Mouse (Mus musculus) kidney, adult 9 months (tissue): ENCODE data around the gene Rbx1.
"Not testable (repeated sequence)": the region's sequence is repeated elsewhere in the genome, so short reads cannot be mapped to it uniquely, and the experiment has no call there.

Experiments used
- DNase-seq: peaks from one replicate; pipeline ENCODE4 v3.0.0; 2022

Rbx1 gene

DNA sequence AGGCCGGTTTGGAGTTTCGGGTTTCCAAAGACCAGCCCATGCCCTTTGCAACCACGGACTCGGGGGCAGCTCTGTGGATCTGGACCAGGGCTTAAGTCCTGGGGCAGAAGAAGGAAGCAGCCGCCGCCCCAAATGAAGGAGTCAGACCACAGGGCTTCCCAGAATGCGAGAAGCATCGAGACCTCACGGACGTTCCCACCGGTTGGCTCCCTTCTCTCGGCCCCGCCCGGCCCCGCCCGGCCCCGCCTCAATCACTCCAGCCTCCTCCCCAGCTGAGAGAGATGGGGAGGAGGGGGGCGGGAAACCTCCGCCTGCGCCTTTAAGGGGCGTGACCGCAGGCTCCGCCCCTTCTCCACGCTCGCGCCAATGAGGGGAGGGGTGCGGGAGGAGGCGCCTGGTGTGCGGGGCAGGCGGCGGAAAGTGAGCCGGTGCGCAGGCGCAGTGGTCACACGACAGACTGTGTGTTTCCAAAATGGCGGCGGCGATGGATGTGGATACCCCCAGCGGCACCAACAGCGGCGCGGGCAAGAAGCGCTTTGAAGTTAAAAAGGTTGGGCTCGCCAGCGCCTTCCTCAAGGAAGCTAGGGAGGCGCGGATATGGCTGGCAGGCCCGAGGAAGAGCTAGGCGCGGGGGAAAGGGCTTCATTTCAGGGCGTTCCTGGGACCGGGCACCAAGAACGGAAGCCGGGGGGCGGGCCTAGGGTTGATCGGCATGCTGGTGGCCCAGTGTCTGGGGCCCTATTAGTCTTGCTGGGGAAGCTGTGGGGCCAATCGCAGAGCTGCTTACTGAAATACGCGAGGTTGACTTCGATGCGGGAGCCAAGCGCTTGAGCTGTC is at the start of gene Rbx1:
Gene Rbx1, plus strand, starts transcription at position 396 of the 837 bp plus-strand sequence.
- peak; percentile 99 for DNase-seq

DNA sequence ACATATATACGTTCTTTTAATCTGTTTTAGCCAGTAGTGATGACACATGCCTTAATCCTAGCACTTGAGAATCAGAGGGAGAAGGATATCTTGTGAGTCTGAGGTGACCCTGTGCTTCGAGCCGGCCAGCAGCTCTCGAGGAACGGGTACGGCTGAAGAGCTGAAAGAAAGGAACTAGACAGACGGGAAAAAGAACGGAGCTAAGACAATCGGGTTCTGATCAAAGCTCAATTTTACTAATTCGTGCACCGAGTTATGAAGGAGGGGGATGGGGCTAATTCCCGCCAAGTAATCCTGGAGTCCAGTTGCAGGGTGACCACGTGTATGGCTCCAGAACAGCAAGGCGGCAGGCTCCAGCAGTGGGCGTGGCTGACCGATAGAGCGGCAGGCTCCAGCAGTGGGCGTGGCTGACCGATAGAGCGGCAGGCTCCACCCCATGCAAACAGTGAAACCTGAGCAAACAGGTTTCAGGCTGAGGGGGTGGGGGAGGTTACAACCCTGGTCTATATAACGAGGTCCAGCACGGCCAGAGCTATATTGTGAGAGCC is 49.3 kb upstream of the Rbx1 start:
- peak; percentile 83 for DNase-seq

DNA sequence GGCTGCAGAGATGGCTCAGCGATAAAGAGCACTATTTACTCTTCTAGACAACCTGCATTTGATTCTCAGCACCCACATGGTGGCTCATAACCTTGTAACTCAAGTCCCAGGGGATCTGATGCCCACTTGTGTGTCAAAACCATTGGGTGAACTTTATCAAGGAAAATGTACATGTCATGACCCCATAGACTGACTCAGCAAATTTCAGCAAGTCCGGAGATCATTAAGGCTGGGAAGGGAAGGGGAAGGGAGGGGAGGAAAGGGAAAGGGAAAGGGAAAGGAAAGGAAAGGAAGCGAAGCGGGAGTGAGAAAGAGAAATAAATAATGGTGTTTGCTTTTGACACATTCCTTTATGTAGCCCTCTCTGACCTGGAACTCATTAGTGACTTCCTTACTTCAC is 48.0 kb upstream of the Rbx1 start:
- DNase-seq: no peak

DNA sequence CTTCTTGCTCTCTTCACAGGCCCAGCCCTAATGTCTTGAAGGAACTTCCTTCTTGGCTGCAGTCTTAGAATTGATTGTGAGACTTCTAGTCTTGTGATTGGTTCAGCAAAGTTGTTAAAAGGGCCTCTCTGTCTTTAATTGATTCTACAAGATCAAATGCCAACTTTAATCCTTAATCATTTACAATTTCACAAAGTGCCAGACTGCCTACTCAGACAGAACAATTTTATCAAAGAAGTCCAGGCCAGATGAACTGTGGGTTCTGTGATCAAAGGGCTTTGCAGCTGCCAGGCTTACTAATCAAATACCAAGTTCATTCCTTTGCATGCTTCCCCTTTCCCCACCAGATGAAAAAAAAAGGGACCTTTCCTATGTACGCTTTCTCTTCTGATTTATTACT is 44.6 kb upstream of the Rbx1 start:
- DNase-seq: peak; percentile 85

DNA sequence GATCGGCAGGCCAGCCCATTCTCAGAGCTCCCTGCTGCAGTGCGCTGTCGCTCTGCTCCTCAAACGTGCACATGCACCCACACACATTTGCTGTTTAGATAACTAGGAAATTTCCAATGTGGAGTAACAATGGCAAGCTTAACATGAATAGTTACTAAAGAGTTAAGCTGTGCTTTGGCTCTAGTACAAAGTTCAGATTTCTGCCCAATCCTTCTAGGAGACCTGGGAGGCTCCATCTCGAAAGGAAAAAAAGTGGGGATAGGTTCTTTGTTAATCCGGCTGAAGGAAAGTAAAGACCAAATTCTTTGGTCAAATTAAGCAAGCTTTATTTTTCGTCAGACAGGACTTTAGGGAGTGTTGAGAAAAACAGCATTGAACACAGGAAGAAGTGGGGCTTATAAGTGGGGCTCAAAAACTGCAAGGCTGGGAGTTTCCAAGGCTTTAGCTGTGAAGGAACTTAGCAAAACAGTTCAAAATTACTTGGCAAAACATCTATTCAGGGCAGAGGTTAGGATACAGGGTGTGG is 43.9 kb upstream of the Rbx1 start:
- DNase-seq: peak; percentile 75

DNA sequence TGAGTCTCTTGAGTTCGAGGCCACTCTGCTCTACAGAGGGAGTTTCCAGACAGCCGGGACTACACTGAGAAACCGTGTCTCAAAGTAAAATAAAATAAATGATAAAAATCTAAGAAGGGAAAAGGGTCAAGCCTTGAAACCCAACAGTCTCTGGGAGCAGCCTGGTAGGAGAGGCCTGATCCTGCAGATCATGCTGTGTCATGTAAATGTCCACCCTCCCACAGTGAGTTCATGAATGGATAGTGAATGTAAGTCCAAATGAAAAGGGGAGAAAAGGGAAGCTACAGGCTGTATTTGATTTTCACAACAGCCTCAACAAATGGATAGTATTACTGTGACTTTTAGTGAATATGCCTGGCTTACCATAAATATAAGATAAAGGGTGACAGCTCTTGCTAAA is 40.8 kb upstream of the Rbx1 start:
- no peak for DNase-seq

DNA sequence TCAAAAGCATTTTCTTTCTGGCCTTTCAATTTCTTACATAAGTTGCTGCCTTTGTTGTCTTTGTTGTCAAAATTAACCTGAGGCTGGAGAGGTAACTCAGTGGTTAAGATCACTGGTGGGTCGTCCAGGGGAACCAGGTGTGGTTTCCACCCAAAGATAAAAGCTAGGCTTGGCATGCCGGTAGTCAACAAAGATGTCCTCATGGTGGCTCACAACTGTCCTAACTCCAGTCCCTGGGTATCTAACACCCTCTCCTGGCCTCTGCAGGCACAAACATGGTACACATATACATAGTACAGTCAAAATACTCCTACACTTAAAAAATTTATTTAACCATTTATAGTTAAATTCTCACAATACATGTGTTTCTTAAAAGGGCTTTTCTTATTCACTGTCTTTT is 38.1 kb upstream of the Rbx1 start:
- DNase-seq: no peak

DNA sequence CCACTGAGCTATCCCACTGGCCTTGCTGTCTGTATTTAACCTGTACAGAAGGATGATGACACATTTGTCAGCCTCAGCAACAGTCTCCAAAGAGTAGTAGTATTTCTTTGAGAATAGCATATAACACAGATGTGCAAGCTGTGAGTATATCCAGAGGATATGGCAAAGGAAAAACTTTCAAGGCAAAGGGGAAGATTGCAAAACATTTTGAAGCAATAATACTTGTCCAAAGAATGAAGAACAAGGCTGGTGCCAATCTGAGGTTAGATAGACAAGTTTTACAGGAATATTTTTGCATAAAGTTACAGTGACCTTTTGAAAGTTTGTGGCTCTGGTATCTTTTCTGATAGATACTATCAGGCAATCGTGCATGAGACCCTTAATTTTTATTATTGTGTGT is 34.9 kb upstream of the Rbx1 start:
- no peak for DNase-seq

DNA sequence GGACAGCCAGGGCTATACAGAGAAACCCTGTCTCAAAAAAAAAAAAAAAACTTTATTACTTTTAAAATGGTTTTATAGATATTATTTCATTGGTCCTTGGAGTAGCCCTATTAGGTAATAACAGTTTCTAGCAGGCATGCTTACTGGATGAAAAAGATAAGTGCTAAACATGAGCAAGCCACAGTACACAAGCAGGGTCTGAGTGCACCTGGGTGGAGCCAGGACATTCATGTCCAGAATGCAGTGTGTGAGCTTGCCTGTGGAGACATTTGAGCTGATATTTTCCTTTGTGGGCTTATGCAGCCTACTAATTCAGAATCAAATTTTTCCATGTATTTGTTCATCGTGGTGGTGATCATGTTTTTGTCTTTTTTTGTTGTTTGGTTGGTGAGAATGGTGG is 27.8 kb upstream of the Rbx1 start:
- DNase-seq: no peak

DNA sequence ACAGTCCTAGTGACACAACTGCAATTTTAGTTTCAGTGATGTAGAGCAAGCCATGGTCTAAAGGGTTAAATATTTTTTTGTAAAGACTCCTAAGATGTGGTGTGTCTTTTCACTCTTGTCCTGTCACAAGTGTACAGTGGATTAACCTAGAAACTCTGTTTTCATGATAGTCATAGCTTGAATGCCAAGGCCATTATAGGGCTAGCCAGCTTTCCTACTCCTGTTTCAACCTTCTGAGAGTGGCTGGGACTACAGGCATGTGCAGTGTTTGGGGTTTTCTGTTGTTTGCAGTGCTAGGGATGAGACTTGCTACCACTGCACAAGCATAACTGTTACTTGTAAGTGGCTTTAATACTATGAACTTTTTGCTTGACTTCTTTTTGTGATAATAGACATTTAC is 26.9 kb upstream of the Rbx1 start:
- DNase-seq: no peak

DNA sequence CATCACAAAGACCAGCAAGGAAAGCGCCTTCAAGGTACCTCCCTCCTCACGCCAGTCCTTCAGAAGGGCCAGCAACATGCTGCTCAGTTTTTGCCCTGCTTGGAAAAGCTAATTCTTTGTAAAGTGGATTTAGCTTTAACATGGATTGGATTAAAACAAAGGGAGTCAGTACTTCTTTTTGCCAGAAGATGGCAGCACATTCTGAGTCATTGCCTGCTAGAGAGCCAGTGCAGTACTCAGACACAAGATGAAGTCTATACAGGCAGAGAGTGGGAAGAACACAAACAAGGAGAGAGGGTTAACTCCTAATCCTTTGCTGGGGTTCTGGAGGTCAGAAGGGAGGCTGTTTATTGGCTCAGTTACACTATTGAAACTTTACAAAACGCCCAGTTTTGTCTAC is 17.6 kb upstream of the Rbx1 start:
- DNase-seq: peak; percentile 84

DNA sequence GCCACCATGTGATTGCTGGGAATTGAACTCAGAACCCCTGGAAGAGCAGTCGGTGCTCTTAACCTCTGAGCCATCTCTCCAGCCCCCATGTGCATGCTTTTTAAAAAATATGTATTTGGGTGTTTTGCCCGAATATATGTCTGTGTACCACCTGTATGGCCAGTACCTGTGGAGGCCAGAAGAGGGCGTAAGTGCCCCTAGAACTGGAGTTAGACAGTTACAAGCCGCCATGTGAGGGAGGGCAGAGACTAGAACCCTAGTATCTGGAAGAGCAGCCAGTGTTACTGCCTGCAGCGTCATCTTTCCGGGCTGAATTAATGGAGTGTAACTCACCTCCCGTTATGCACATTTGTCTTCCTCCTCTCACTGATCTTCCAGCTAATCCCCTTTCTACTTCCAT is 4.6 kb upstream of the Rbx1 start:
- no peak for DNase-seq

DNA sequence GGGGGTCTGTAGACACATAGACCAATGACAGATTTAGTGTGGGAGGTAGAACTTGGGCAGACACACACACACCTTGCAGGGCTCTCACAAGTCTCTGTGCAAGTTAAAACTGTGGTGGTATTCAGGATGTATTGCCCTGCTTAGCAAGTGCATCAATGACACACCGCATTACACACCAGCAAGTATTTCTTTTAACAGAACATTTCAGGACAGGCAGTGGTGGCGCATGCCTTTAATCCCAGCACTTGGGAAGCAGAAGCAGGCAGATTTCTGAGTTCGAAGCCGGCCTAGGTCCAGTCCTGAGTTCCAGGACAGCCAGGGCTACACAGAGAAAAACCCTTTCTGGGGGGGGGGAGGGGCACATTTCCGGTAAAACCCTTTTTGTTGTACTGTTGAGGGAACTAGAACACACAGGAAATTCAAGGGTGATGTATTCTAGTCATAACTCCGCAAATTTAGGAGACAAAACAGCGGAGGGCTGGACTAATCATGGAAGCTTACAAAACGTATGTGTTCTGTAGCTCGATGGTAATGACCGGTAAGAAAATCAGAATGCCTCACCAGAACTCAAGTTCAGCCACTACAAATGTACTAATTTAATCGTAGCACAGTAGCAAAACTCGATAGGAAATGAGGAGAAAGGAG is 958 bp upstream of the Rbx1 start:
- DNase-seq: no peak

DNA sequence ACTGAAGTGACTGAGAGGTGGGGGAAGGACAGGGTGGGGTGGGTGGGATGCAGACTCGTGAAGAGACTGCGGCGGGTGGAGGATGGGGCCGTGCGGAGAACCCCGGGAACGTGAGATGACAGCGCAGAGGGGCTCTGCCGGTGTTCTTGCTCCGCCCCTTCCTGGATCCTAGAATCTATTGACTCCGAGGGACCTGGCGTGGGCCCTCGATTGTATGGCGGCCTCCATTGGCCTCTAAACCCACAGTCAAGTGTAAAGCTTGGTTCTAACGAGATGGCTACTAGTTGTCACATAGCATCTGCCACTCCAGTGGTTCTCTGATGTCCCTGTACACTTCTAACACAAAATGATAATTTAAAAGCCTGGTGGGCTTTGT is 630 bp downstream of the Rbx1 start:
- DNase-seq: no peak

DNA sequence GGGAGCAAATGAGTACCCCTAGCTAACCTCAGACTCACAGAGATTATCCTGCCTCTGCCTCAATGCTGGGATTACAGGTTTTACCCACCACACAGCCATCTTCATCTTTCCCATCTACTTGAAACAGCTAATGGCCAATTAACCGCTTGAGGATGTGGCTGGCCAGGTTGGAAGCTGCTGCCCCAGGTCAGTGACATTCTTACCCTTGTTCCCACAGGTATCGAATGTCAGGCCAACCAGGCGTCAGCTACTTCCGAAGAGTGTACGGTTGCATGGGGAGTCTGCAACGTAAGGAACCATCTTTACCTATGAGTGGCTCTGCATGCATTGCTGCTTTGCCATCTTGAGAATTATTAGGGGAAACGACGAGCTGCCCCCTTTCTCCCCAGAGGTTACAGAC is 4.6 kb downstream of the Rbx1 start:
- no peak for DNase-seq

DNA sequence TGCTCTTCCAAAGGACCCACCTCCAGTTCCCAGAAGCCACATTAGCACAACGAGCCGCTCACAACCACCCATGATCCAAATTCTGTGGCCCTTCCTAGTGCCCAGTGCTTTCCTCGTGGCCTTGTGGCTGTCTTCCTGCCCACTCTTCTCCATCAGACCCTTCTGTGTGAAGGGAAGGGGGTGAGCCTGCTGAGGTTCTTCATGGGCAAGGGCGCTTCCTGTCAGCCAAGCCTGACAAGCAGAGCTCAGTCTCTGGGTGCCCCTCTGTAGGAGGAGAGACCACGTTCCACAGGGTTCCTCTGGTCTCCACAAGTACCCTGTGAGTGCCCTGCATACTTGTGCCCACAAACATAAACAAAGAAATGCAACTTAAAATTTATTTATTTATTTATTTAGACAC is 6.2 kb downstream of the Rbx1 start:
- no peak for DNase-seq

DNA sequence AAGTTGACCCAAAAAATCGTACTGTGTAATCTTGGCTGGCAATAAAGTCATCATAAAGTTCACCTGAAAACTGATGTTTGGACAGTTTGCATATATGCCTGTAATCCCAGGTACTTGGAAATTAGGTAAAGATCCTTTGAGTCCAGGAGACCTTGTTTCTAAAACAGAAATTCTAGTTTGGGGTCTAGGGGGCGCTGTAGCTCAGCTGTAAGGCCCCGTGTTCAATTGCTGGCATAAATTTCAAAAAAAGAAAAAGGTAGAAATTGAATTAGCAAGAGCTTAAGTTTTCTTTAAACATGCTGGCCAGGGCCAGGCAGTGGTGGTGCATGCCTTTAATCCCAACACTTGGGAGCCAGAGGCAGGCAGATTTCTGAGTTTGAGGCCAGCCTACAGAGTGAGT is 9.6 kb downstream of the Rbx1 start:
- peak; percentile 45 for DNase-seq

DNA sequence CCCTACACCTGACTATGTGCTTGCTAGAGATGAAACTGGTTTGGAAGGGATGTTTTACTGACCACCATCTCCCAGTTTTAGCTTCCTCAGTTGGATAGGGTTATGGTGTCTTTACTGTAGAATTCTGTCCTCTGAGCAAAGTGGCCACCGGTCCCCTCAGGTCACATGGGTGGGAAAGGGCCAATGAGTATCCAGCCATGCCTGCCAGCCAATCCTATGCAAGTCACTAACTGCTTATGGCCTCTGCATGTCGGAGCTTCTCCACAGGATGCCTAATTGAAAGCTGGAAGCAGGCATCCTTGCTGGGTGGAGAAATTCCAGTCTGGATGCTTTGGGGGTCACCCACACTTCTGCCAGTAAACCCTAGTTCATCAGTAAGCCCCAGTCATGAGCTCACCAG is 10.5 kb downstream of the Rbx1 start:
- DNase-seq: no peak

DNA sequence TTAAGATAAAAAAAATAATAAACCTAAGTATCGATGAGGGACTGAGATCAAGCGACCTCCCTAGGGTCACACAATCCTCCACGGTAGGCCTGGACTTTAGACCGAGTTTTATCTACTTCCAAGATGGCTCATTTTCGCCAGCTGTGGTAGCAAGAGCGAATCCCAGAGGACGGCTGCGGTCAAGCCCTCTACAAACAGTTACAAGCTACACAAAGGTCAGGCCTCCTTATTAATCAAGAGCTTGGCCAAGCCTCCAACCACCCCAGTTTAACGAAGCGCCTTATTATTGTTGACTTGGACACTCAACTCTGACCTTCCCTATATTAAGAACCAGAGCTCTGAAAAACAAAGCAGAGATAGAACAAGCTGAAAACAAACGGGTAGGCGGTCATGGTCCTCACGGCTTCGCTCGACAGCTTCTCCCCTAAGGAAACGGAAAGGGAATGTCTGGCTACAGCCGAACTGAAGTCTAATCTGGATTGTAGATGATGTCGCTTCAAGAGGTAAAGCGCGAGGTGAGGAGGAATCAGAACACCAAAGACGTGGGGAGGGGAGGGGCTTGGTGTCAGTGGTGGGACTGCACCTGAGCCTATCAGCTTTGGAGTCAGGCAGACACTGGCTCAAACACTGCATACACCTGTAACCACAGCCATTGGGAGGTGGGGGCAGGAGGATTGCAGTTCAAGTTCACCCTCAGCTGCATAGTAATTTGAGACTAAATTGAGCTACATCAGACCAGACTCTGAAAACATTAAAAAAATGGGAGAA is 13.5 kb downstream of the Rbx1 start:
- peak; percentile 54 for DNase-seq

DNA sequence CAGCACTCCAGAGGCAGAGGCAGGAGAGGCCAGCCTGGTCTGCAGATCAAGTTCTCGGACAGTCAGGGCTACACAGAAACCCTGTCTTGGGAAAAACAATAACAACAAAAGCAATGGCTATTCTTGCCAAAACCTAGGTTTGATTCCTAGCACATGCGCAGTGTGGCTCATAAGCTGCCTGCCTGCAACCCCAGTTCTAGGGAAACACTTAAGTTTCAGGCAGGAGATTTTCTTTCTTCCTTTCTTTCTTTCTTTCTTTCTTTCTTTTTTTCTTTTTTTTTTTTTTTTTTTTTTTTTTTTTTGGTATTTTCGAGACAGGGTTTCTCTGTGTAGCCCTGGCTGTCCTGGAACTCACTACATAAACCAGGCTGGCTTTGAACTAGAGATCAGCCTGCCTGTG is 14.2 kb downstream of the Rbx1 start:
- not testable (repeated sequence) for DNase-seq

DNA sequence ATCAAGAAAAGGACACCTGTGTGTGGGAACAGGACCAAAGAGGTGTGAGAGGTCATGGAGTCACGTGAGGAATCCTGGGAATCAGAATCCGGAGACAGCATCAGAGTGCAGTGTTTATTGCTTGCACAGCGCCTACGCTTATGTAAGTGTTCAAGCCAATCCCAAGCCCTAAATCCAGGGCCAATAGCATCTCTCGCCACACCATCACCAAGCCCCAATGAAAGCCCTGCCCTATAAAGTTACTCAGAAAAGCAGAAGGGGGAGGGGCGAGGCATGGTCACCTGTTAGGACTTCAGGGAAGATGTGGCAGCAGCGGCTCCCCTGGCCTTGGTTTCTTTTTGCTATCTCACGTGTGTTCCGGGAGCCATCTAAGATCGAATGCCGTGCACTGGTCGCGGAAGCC is 14.9 kb downstream of the Rbx1 start:
- peak; percentile 79 for DNase-seq

DNA sequence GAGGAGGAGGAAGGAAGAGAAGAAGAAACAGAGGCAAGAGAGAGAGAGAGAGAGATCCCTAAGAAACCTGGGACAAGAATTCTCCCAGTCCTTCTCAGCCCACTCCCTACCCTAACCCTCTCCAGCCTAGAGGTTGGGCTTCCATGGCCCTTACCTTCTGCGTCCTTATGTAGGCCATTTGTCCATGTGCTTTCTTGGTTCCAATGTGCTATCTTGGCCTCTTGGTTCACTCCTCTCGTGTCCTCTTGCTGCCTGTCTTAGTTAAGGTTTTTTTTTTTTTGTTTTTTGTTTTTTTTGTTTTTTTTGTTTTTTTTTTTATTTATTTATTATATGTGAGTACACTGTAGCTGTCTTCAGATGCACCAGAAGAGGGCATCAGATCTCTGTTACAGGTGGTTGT is 16.9 kb downstream of the Rbx1 start:
- DNase-seq: no peak

DNA sequence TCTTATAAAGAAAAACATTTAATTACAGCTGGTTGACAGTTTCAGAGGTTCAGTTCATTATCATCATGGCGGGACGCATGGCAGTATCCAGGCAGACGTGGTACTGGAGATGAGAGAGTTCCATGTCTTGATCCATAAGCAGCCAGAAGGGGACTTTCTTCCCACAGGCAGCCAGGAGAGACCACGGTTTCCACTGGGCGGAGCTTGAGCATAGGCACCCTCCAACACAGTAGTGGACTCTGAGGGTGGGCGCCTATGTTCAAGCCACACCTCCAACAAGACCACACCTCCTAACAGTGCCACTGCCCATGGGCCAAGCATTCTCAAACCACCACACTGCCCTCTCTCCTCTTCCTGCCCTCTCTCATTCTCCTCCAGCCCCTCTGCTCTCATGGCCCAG is 17.6 kb downstream of the Rbx1 start:
- peak; percentile 1 for DNase-seq
